ENCODE assay signal across 8 mouse cellular contexts in genomic region chr7:67371891-67372672, GRCm38 (mm10). TPM values are rescaled to one million over a fixed set of nuclear protein-coding genes. Genes with fewer than 3 reads are reported as not detected.
DNase-seq lines count a peak whose midpoint lies in the region; ATAC-seq lines count a peak whose summit lies in the region.

No protein-coding gene starts in this region.

- peak; percentile 36 for DNase-seq in CD4-positive, CD25-positive, alpha-beta regulatory T cell, adult 2 months (ENCODE audit: low read depth, low spot score)
- peak; percentile 40 for DNase-seq in MN1 (ENCODE audit: low spot score)
- peak; percentile 28 to 41 for DNase-seq in cerebellum, postnatal 36 days
- peak; percentile 25 to 47 for DNase-seq in heart, adult 9 months (ENCODE audit: low spot score in 2 of 2)
- peak; percentile 20 to 30 for DNase-seq in kidney, adult 8-10 months
- DNase-seq in lung, postnatal 14 days, result peak; percentile 41
- DNase-seq in splenic B cell, adult 2 months (ENCODE audit: low read depth, low spot score), result peak; percentile 33

- no peaks in the 10 kb centered on the region for H3K27me3 ChIP-seq in splenic B cell, adult 2 months (ENCODE audit: control insufficient read depth, insufficient read depth, low read length, poor library complexity, severe bottlenecking)

- ATAC-seq in granulocyte monocyte progenitor cell, adult 5-6 weeks (replicated peaks; ENCODE audit: poor library complexity, severe bottlenecking), result no peak

- H3K36me3 ChIP-seq in splenic B cell, adult 2 months (ENCODE audit: control insufficient read depth, insufficient read depth, low read length, poor library complexity, severe bottlenecking), result no peaks in the 10 kb centered on the region

RNA-seq across cellular contexts. Expression of gene Mef2a, which starts 0.6 kb away (rescaled TPM):
- total RNA-seq in granulocyte monocyte progenitor cell, adult 5-6 weeks (2014; fragmentation: Nextera tagmentation), result 28.6 and 31.9 TPM in 2 replicates
- total RNA-seq in granulocyte monocyte progenitor cell, adult 5-6 weeks (2017), result 20.5 and 21.2 TPM in 2 replicates
